Mouse (Mus musculus) MEL (cell line): ENCODE data around the gene Serinc2.

Experiments
- CTCF ChIP-seq, 3 experiments: IDR thresholded peaks in 2 of 3; conservative IDR thresholded peaks in 1 of 3; 2 replicates each; pipeline ENCODE4 v1.5.1; 2011 to 2012; ENCODE audit warnings: low read length in 3 of 3, low read depth in 2 of 3, mild to moderate bottlenecking in 2 of 3, improper control_type of control experiment in 1 of 3, inconsistent platforms in 1 of 3, mixed read lengths in 1 of 3, moderate library complexity in 1 of 3; ENCODE audit not compliant: control insufficient read depth in 1 of 3, insufficient read depth in 1 of 3, poor library complexity in 1 of 3, severe bottlenecking in 1 of 3
- JUND ChIP-seq: IDR thresholded peaks from 2 replicates; pipeline ENCODE4 v1.6.1; 2011; ENCODE audit warnings: low read depth, mild to moderate bottlenecking, improper control_type of control experiment, low read length
- NRF1 ChIP-seq: IDR thresholded peaks from 2 replicates; pipeline ENCODE4 v1.6.1; 2014; ENCODE audit warnings: low read depth, mild to moderate bottlenecking, inconsistent platforms, low read length, improper control_type of control experiment, moderate library complexity; ENCODE audit not compliant: poor library complexity, insufficient read depth, severe bottlenecking
- POLR2A ChIP-seq, 2 experiments: IDR thresholded peaks; 2 replicates each; pipeline ENCODE4 v1.6.1; 2011 to 2012; ENCODE audit warnings: low read length in 2 of 2, mild to moderate bottlenecking in 2 of 2, control low read depth in 1 of 2, improper control_type of control experiment in 1 of 2, low read depth in 1 of 2, moderate library complexity in 1 of 2; ENCODE audit not compliant: control insufficient read depth in 1 of 2, insufficient read depth in 1 of 2, poor library complexity in 1 of 2
- RCOR1 ChIP-seq: IDR thresholded peaks from 2 replicates; pipeline ENCODE4 v1.6.1; 2012; ENCODE audit warnings: low read depth, mild to moderate bottlenecking, inconsistent platforms, low read length, improper control_type of control experiment
- TAL1 ChIP-seq: IDR thresholded peaks from 2 replicates; pipeline ENCODE4 v1.6.1; 2012; ENCODE audit warnings: mild to moderate bottlenecking, inconsistent platforms, low read length, moderate library complexity, mixed read lengths

DNA sequence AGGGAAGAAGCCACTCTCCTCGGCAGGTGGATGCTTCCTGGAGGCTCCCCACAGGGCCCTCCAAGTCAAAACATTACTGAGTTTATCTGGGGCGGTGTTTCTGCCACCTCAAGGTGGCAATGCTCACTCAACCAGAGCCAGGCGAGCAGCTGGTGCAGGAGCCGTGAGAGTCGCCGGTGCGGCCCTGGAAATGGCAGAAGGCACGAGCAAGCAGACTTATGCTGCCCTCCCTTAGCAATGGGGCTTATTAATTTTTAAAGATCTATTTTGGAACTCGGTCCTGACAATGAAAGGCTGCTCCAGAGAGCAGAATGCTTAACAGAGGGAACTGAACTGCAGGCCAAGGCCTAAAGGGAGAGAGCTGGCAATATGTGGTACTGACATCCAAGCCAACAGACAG, 48.4 kb upstream of the Serinc2 start:
- TF ChIP-seq RCOR1 (no peak), CTCF (IDR thresholded peaks at IDR 0.05 in 2 of 3, conservative IDR thresholded peaks at IDR 0.05 in 1 of 3; ENCODE audit: control insufficient read depth in 1 of 3, insufficient read depth in 1 of 3, low read depth in 2 of 3, low read length in 3 of 3, poor library complexity in 1 of 3, severe bottlenecking in 1 of 3) (no peak), JUND (no peak), TAL1 (no peak), POLR2A (IDR thresholded peaks at IDR 0.05; ENCODE audit: control insufficient read depth in 1 of 2, insufficient read depth in 1 of 2, low read depth in 1 of 2, low read length in 2 of 2, poor library complexity in 1 of 2) (no peak), NRF1 (no peak)
